Mouse (Mus musculus) testis, postnatal 10 days (tissue): ENCODE measurements around the gene Olfr1066.
"Not testable (repeated sequence)": the region's sequence is repeated elsewhere in the genome, so short reads cannot be mapped to it uniquely, and the experiment has no call there.

Source experiments
- DNase-seq: peaks from one replicate; pipeline ENCODE4 v3.0.0; 2021; ENCODE audit warnings: low spot score

The Olfr1066 gene

DNA sequence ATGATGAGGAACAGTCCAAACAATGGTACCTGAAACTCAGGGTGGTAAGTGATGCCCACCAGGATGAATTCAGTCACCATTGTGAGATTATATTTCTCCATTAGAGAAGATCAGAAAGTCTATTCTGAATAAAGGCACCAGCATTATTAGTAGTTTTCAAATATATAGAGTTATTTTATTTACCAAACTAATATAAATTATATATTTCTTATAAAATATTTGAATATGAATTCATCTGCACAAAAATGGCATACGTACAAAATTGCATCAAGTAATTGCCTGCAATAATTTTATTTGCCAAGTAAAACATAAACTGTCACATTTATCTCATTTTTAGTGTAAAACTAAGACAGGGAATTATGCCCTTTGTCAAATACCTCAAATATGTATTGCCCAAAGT lies at the start of gene Olfr1066:
Gene Olfr1066 (minus strand): TSS at position 101 of the 400 bp plus-strand sequence.
- no peak for DNase-seq

DNA sequence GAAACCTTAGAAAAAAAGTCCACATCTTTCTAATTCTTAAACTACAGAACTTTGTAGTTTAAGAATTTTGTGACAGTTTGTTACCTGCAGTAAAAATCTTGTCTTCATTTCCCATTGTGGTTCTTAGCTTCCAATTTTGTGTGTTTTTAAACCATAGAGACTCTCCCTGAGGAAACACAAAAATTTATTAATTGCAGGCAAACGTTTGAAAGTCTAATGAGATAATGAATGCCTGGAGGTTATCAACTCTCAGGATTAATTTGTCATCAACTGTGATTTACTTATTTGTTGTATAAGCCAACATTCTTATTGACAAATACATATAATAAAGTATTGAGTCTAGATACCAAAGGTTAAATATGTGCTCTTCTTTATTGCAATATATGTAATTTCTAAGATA lies 31.2 kb upstream of the Olfr1066 start, which contains the start of gene Olfr228:
Gene Olfr228 (minus strand): TSS at position 101 of the 400 bp plus-strand sequence.
- DNase-seq, result no peak

- DNase-seq, result peak; percentile 65
Measured at GRCm38 (mm10) chr2:86464442-86465109, 8.5 kb upstream of the Olfr1066 start.

DNA sequence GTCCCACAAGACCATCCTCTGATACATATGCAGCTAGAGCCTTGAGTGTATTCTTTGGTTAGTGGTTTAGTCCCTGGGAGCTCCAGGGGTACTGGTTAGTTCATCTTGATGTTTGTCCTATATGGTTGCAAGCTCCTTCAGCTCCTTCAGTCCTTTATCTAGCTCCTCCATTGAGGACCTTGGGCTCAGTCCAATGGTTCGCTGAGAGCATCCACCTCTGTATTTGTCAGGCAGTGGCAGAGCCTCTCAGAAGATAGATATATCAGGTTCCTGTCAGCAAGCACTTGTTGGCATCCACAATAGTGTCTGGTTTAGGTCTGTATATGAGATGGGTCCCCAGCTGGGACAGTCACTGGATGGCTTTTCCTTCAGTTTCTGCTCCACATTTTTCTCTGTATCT lies 4.4 kb upstream of the Olfr1066 start:
- no peak for DNase-seq

- DNase-seq, result not testable (repeated sequence)
Measured at GRCm38 (mm10) chr2:86450491-86450890, 5.6 kb downstream of the Olfr1066 start, which contains the start of gene Olfr1065. Olfr1065 (minus strand) TSS chr2:86450591.

- not testable (repeated sequence) for DNase-seq
Measured at GRCm38 (mm10) chr2:86442101-86442500, 14.0 kb downstream of the Olfr1066 start.

DNA sequence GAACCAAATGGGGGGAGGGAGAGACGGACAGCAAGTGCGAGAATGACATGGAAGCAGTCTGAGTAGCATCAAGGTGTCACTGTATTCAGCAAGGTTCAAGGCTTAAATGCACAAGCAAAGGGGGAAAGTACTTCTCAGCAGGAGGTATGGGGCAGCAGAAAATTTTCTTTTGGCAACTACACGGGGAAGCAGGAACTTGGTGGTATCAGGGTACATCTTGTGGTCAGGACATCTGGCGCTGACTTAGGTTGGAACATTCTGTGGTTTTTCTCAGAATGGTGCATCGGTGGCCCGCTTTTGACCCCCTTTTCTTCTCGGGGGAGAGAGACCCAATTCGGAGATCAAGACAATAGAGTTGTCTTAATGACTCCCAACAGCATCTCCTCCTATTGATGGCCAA lies 27.6 kb downstream of the Olfr1066 start:
- not testable (repeated sequence) for DNase-seq

DNA sequence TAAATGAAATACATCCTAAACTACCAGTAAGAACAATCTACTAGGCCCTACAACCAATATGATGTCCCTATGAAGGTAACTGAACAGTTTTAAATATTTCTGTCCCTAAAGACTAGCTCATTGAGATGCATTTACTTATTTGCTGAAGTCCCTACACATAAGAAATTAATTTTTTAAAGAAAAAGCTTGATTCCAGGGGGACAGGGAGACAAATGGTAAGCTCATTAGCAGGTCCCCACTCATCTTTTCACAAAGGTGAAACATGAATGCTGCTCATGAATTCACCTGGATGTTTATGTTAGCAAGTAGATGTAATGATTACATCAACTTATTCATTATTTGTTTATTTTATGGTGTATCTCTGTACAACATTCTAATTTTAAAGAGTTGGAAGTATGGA lies 29.4 kb downstream of the Olfr1066 start, which contains the start of gene Olfr1062:
Gene Olfr1062 (minus strand): TSS at position 101 of the 400 bp plus-strand sequence.
- not testable (repeated sequence) for DNase-seq

DNA sequence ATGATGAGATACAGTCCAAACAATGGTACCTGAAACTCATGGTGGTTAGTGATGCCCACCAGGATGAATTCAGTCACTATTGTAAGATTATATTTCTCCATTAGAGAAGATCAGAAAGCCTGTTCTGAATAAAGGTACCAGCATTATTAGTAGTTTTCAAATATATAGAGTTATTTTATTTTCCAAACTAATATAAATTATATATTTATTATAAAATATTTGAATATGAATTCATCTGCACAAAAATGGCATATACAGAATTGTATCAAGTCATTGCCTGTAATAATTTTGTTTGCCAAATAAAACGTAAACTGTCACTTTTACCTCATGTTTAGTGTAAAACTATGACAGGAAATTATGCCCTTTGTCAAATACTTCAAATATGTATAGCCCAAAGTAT lies 42.1 kb downstream of the Olfr1066 start, which contains the start of gene Olfr1061:
Gene Olfr1061 (minus strand): TSS at position 101 of the 400 bp plus-strand sequence.
- DNase-seq, result no peak
